Mouse (Mus musculus) spleen, adult 2 months (tissue): ENCODE measurements around the gene E130208F15Rik.

ENCODE experiments used
- CTCF ChIP-seq: fragments of 200-500 bp; IDR thresholded peaks from 2 replicates; pipeline ENCODE4 v1.5.1; 2011; ENCODE audit warnings: mild to moderate bottlenecking, inconsistent platforms; ENCODE audit not compliant: insufficient read depth, insufficient read length, insufficient replicate concordance; ENCODE audit errors: extremely low read depth
- POLR2A ChIP-seq: fragments of 200-500 bp; IDR thresholded peaks from 2 replicates; pipeline ENCODE4 v1.6.1; 2011; ENCODE audit warnings: low read depth, low read length, inconsistent platforms

- TF ChIP-seq CTCF (no peak), POLR2A (no peak)
Measured at GRCm38 (mm10) chr7:30289714-30290399, 31.7 kb upstream of the E130208F15Rik start.
